Mouse (Mus musculus) forebrain, embryonic 10.5 days (tissue): ENCODE results near the gene S1pr2. TPM values are rescaled to one million over a fixed set of nuclear protein-coding genes. Genes with fewer than 3 reads are reported as not detected.

ENCODE experiments used
- DNase-seq: peaks from one replicate; pipeline ENCODE4 v3.0.0-alpha.2; 2017; ENCODE audit warnings: low spot score; ENCODE audit errors: extremely low spot score
- H3K27ac ChIP-seq: fragments of 300-500 bp; sonication (generic); 2 replicates; pipeline ENCODE4 v1.5.1; 2016; ENCODE audit warnings: mild to moderate bottlenecking
- H3K27me3 ChIP-seq: fragments of 300-500 bp; sonication (generic); 2 replicates; pipeline ENCODE4 v1.6.1; 2016; ENCODE audit warnings: mild to moderate bottlenecking; ENCODE audit not compliant: poor library complexity, severe bottlenecking
- H3K36me3 ChIP-seq: fragments of 300-500 bp; sonication (generic); replicated peaks from 2 replicates; pipeline ENCODE4 v1.6.1; 2016; ENCODE audit warnings: mild to moderate bottlenecking, moderate library complexity
- H3K4me1 ChIP-seq: fragments of 300-500 bp; sonication (generic); 2 replicates; pipeline ENCODE4 v1.6.1; 2016
- H3K4me3 ChIP-seq: fragments of 300-500 bp; sonication (generic); 2 replicates; pipeline ENCODE4 v1.5.1; 2016; ENCODE audit warnings: mild to moderate bottlenecking, moderate library complexity
- H3K9me3 ChIP-seq: fragments of 300-500 bp; sonication (generic); 2 replicates; pipeline ENCODE4 v1.6.1; 2016; ENCODE audit warnings: mild to moderate bottlenecking, moderate library complexity
- WGBS: fragments of 180-500 bp; shearing (Covaris S2); methylation state at CpG from one replicate; pipeline ENCODE4 v1.1.7; 2016; 5-methylcytosine and 5-hydroxymethylcytosine counted together
- polyA plus RNA-seq: library from polyadenylated mRNA; unstranded; fragments of >200 nt; fragmentation: Nextera tagmentation; extraction: Ambion mirVana; gene quantifications from 2 replicates; pipeline ENCODE4 v1.2.1, GENCODE M21; 2016

The S1pr2 gene
- polyA plus RNA-seq, 1 experiment from 2014 or later, result 24.4 TPM

- Histone ChIP-seq H3K36me3 (no peaks in the 10 kb centered on the region), H3K4me1 (peaks cover 8% of the 10 kb centered on the region), H3K27ac (no peak overlapping the region), H3K4me3 (no peak overlapping the region), H3K9me3 (no peaks in the 10 kb centered on the region), H3K27me3 (peaks cover 18% of the 10 kb centered on the region)
- 52% methylated on average over 5 of the region's 5 CpGs for WGBS
- DNase-seq, result no peak
Observed at GRCm38 (mm10) chr9:20993165-20993898, 16.8 kb upstream of the S1pr2 start.

DNA sequence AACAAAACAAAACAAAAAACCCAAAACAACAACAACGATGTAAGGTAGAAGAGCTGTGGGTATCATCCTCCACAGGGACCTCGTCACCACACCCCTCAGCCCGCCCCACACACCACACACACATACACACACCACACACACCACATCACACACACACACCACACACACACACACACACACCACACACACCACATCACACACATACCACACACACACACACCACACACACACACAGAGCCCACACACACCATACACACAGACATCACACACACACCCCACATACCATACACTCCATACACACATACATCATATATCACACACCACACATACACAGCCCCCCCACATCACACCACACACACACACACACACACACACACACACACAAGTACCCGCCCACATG, 15.0 kb upstream of the S1pr2 start:
- Histone ChIP-seq H3K4me3 (no peak overlapping the region), H3K36me3 (no peaks in the 10 kb centered on the region), H3K27me3 (peaks cover 28% of the 10 kb centered on the region), H3K9me3 (no peaks in the 10 kb centered on the region), H3K27ac (no peak overlapping the region), H3K4me1 (peaks cover 8% of the 10 kb centered on the region)
- no peak for DNase-seq
- 88% methylated on average over 4 of the region's 4 CpGs for WGBS

DNA sequence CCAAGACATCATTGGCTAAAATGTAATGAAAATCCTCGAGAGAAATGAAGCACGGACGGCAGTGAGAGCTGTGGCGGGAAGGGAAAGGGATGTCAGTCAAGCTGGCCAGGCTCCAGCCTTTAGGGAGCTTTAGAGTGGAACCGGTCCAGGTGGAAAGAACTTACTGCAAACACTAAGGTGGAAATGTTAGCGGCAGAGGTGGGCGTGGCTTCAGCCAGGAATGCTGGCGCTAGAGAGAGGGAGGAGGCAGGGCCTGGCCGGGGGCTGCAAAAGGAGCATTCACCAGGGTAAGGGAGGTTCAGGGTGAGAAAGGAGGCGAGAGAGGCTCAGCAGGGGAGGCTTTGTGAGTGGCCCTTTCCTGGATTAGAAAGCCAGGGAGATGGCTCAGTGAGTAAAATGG, 14.3 kb upstream of the S1pr2 start:
- Histone ChIP-seq H3K27ac (peak overlapping the region; percentile 41), H3K4me1 (peaks cover 8% of the 10 kb centered on the region), H3K36me3 (no peaks in the 10 kb centered on the region), H3K27me3 (peaks cover 30% of the 10 kb centered on the region), H3K9me3 (no peaks in the 10 kb centered on the region), H3K4me3 (peak overlapping the region; percentile 11)
- DNase-seq, result peak; percentile 31
- WGBS, result 5% methylated on average over 10 of the region's 10 CpGs

GRCm38 (mm10) chr9:20987953-20988352, 11.4 kb upstream of the S1pr2 start:
- DNase-seq, result no peak
- Histone ChIP-seq H3K4me1 (peaks cover 15% of the 10 kb centered on the region), H3K4me3 (no peak overlapping the region), H3K27ac (no peak overlapping the region), H3K9me3 (no peaks in the 10 kb centered on the region), H3K36me3 (no peaks in the 10 kb centered on the region), H3K27me3 (peaks cover 30% of the 10 kb centered on the region)
- 17% methylated on average over 7 of the region's 7 CpGs for WGBS

GRCm38 (mm10) chr9:20986952-20987686, 10.5 kb upstream of the S1pr2 start:
- Histone ChIP-seq H3K36me3 (no peaks in the 10 kb centered on the region), H3K9me3 (no peaks in the 10 kb centered on the region), H3K4me3 (no peak overlapping the region), H3K27me3 (peaks cover 30% of the 10 kb centered on the region), H3K4me1 (peaks cover 15% of the 10 kb centered on the region), H3K27ac (no peak overlapping the region)
- WGBS, result 69% methylated on average over 15 of the region's 15 CpGs
- DNase-seq, result no peak

- H3K4me3 ChIP-seq, result no peak overlapping the region
- peaks cover 15% of the 10 kb centered on the region for H3K4me1 ChIP-seq
- WGBS, result 65% methylated on average over 5 of the region's 5 CpGs
- no peaks in the 10 kb centered on the region for H3K36me3 ChIP-seq
- peaks cover 10% of the 10 kb centered on the region; the same call in 1 of the 2 replicates for H3K27me3 ChIP-seq
- no peak for DNase-seq
- no peak overlapping the region for H3K27ac ChIP-seq
- no peaks in the 10 kb centered on the region for H3K9me3 ChIP-seq
Observed at GRCm38 (mm10) chr9:20983169-20983568, 6.6 kb upstream of the S1pr2 start.

GRCm38 (mm10) chr9:20982171-20982570, 5.6 kb upstream of the S1pr2 start:
- H3K4me1 ChIP-seq, result peaks cover 16% of the 10 kb centered on the region
- whole genome bisulfite sequencing, result 77% methylated on average over 3 of the region's 3 CpGs
- H3K9me3 ChIP-seq, result no peaks in the 10 kb centered on the region
- H3K27ac ChIP-seq, result no peak overlapping the region
- DNase-seq, result no peak
- no peaks in the 10 kb centered on the region for H3K36me3 ChIP-seq
- 0 out of 2 replicates have a peak, but pooled peaks cover 5% of the 10 kb centered on the region for H3K27me3 ChIP-seq
- H3K4me3 ChIP-seq, result no peak overlapping the region

DNA sequence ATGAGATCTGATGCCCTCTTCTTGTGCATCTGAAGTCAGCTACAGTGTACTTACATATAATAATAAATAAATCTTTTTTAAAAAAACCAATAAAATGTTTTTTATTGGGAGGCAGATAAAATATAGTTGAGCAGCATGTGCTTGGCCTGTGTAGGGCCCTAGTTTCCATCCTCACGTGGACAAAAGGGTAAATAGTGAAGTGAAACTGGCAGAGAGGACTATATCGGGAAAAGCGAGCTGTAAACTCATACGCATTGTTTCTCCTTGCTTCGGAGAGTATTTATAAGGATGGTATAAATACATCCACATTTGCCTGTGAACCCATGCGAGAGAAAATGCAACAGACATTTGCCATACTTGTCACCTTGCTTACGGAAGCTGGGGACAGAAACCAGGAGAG, 3.2 kb upstream of the S1pr2 start:
- H3K4me3 ChIP-seq, result no peak overlapping the region
- no peaks in the 10 kb centered on the region for H3K9me3 ChIP-seq
- 94% methylated on average over 7 of the region's 7 CpGs for WGBS
- H3K36me3 ChIP-seq, result no peaks in the 10 kb centered on the region
- DNase-seq, result no peak
- no peak overlapping the region for H3K27ac ChIP-seq
- H3K27me3 ChIP-seq, result peaks cover 5% of the 10 kb centered on the region
- H3K4me1 ChIP-seq, result peaks cover 38% of the 10 kb centered on the region

- Histone ChIP-seq H3K27ac (no peak overlapping the region), H3K9me3 (no peaks in the 10 kb centered on the region), H3K27me3 (peaks cover 10% of the 10 kb centered on the region), H3K4me3 (no peak overlapping the region), H3K4me1 (peaks cover 43% of the 10 kb centered on the region), H3K36me3 (no peaks in the 10 kb centered on the region)
- WGBS, result 71% methylated on average over 5 of the region's 5 CpGs
- DNase-seq, result no peak
Observed at GRCm38 (mm10) chr9:20979181-20979580, 2.6 kb upstream of the S1pr2 start.

- peaks cover 10% of the 10 kb centered on the region for H3K27me3 ChIP-seq
- no peak overlapping the region for H3K4me3 ChIP-seq
- no peaks in the 10 kb centered on the region for H3K9me3 ChIP-seq
- no peaks in the 10 kb centered on the region for H3K36me3 ChIP-seq
- peaks cover 47% of the 10 kb centered on the region for H3K4me1 ChIP-seq
- 68% methylated on average over 10 of the region's 10 CpGs for WGBS
- DNase-seq, result no peak
- H3K27ac ChIP-seq, result no peak overlapping the region
Observed at GRCm38 (mm10) chr9:20978409-20979095, 2.0 kb upstream of the S1pr2 start.

DNA sequence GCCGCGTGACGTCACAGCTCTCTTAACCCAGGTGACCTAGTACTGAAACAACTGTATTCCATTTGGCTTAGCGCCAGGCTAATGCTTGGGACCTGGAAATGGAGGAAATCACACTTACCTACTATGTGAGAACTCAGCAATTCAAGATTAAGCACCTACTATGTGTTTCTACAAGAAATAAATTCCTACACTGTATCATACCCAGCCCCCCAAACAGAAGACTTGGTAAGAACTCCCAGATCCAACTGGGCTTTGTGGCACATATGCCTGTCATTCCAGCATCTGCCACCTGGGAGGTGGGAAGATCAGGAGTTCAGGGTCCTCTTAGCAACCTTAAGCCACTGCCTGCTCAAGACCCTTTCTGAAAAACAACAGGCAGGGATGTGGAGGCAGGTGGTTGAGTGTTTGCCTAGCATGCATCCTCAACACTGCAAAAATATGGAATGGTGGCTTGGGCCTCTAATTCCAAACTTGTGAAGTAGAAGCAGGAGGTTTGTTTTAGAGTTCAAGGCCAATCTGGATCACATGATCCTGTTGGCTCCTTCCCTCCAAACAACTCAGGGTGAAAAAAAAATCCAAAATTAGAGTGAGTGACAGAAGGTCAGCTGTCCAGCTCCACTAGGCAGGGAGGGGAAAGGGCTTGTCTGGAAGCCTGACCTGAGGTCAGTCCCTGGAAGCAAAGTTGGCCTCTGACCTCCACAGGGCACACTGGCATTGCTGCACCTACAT, 544 bp upstream of the S1pr2 start:
- no peaks in the 10 kb centered on the region for H3K9me3 ChIP-seq
- H3K4me3 ChIP-seq, result peak overlapping the region; percentile 85
- H3K4me1 ChIP-seq, result peaks cover 56% of the 10 kb centered on the region
- no peak for DNase-seq
- WGBS, result 2% methylated on average over 4 of the region's 4 CpGs
- H3K27me3 ChIP-seq, result peaks cover 10% of the 10 kb centered on the region
- peak overlapping the region; percentile 89 for H3K27ac ChIP-seq
- H3K36me3 ChIP-seq, result no peaks in the 10 kb centered on the region

- Histone ChIP-seq H3K4me1 (peaks cover 66% of the 10 kb centered on the region), H3K4me3 (peak overlapping the region; percentile 85), H3K9me3 (no peaks in the 10 kb centered on the region), H3K36me3 (peaks cover 3% of the 10 kb centered on the region; the same call in 1 of the 2 replicates), H3K27ac (peak overlapping the region; percentile 89), H3K27me3 (peaks cover 10% of the 10 kb centered on the region)
- peak; percentile 66 for DNase-seq
- under 1% methylated on average over 45 of the region's 45 CpGs for WGBS
Observed at GRCm38 (mm10) chr9:20975431-20976215, 958 bp downstream of the S1pr2 start.
